Mouse (Mus musculus) urinary bladder, postnatal 25 days (tissue): Measurements from ENCODE around the gene Avpr1b.
A peak's percentile ranks its signal among the peaks of the same experiment; 100 is the strongest.
"Not testable (repeated sequence)": the region's sequence is repeated elsewhere in the genome, so short reads cannot be mapped to it uniquely, and the experiment has no call there.

Experiments
- DNase-seq: peaks from one replicate; pipeline ENCODE4 v3.0.0; 2022; ENCODE audit warnings: low spot score

The Avpr1b gene

GRCm38 (mm10) chr1:131619348-131619747 is 20.3 kb downstream of the Avpr1b start:
- DNase-seq, result no peak

GRCm38 (mm10) chr1:131623644-131624043 is 24.6 kb downstream of the Avpr1b start:
- DNase-seq, result no peak

- no peak for DNase-seq
Measured at GRCm38 (mm10) chr1:131624175-131624835, 25.3 kb downstream of the Avpr1b start.

- DNase-seq, result no peak
Measured at GRCm38 (mm10) chr1:131626200-131626599, 27.2 kb downstream of the Avpr1b start.

- not testable (repeated sequence) for DNase-seq
Measured at GRCm38 (mm10) chr1:131632216-131632615, 33.2 kb downstream of the Avpr1b start.

GRCm38 (mm10) chr1:131634495-131634894 is 35.5 kb downstream of the Avpr1b start:
- no peak for DNase-seq

- DNase-seq, result no peak
Measured at GRCm38 (mm10) chr1:131637791-131638540, 38.9 kb downstream of the Avpr1b start, which contains the start of gene Ctse. Gene Ctse, plus strand, starts transcription at chr1:131638306.

GRCm38 (mm10) chr1:131638541-131639421 is 39.7 kb downstream of the Avpr1b start:
- DNase-seq, result no peak

- DNase-seq, result no peak
Measured at GRCm38 (mm10) chr1:131640062-131640461, 41.0 kb downstream of the Avpr1b start.

- DNase-seq, result no peak
Measured at GRCm38 (mm10) chr1:131641565-131641964, 42.5 kb downstream of the Avpr1b start.

- DNase-seq, result no peak
Measured at GRCm38 (mm10) chr1:131642251-131642650, 43.2 kb downstream of the Avpr1b start.

- no peak for DNase-seq
Measured at GRCm38 (mm10) chr1:131652670-131653443, 53.8 kb downstream of the Avpr1b start.

- no peak for DNase-seq
Measured at GRCm38 (mm10) chr1:131655601-131656000, 56.6 kb downstream of the Avpr1b start.

GRCm38 (mm10) chr1:131657945-131658354 is 58.9 kb downstream of the Avpr1b start:
- peak; percentile 89 for DNase-seq

- DNase-seq, result no peak
Measured at GRCm38 (mm10) chr1:131659512-131660085, 60.6 kb downstream of the Avpr1b start.

- no peak for DNase-seq
Measured at GRCm38 (mm10) chr1:131660266-131660665, 61.2 kb downstream of the Avpr1b start.

- no peak for DNase-seq
Measured at GRCm38 (mm10) chr1:131660716-131661472, 61.9 kb downstream of the Avpr1b start.
